Mouse (Mus musculus): ENCODE results near the gene Phlpp1. TPM values are rescaled to one million over a fixed set of nuclear protein-coding genes. Genes with fewer than 3 reads are reported as not detected.

The Phlpp1 gene
- polyA plus RNA-seq, 1 experiment = 26.8 TPM

DNA sequence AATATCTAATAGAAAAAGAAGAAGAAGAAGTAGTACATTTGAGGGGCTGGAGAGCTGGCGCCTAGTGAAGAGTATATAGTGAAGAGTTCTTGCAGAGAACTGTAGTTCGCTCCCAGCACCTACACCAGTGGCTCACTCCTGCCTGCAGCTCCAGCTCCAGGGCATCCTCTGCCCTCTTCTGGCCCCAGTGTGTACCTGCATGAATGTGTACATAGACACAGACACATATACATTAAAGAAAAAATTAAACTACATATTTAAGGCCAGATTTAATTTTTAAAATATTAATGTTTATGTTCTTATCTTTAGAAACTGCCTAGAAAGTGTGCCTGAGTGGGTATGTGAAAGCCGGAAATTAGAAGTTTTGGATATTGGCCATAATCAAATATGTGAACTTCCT lies 175.2 kb downstream of the Phlpp1 start:
- 96% methylated on average over 3 of the region's 3 CpGs for WGBS
- no peaks in the 10 kb centered on the region for H3K4me1 ChIP-seq (ENCODE audit: control insufficient read depth, insufficient read depth, low read length)
- TF ChIP-seq POLR2A (IDR thresholded peaks at IDR 0.05; ENCODE audit: borderline replicate concordance, extremely low read depth, low read depth, low read length) = no peak
- TF ChIP-seq CTCF (IDR thresholded peaks at IDR 0.05; ENCODE audit: insufficient read depth, low read length) = peak; percentile 39
- no peak for DNase-seq
- H3K4me3 ChIP-seq (replicated peaks; ENCODE audit: extremely low read depth, low read depth, low read length) = no peak overlapping the region

GRCm38 (mm10) chr1:106349116-106349515 lies 177.6 kb downstream of the Phlpp1 start:
- Histone ChIP-seq H3K4me3 (replicated peaks; ENCODE audit: extremely low read depth, low read depth, low read length) (no peak overlapping the region), H3K4me1 (ENCODE audit: control insufficient read depth, insufficient read depth, low read length) (no peaks in the 10 kb centered on the region)
- 100% methylated on average over 3 of the region's 3 CpGs for WGBS
- TF ChIP-seq CTCF (IDR thresholded peaks at IDR 0.05; ENCODE audit: insufficient read depth, low read length) (no peak), POLR2A (IDR thresholded peaks at IDR 0.05; ENCODE audit: borderline replicate concordance, extremely low read depth, low read depth, low read length) (no peak)
- DNase-seq = no peak

DNA sequence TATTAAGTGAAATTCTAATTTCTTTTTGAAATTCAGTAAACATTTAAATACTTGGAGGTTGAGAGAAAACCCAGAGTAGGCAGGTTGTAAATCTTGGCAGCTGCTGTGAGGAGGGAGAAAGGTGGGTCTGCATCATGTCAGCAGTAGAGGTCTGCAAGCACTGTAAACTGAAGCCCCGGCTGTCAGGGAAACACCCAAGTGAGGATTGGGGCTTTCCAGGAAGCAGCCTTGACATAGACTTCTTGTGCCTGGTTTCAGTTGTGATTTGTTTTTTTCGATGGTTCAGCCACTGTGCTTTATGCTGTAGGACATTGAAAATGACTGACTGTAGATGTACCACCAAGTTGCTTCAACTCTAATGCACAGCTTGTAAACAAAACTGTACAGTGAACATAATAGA lies 180.0 kb downstream of the Phlpp1 start:
- Histone ChIP-seq H3K4me1 (ENCODE audit: control insufficient read depth, insufficient read depth, low read length) (no peaks in the 10 kb centered on the region), H3K4me3 (replicated peaks; ENCODE audit: extremely low read depth, low read depth, low read length) (no peak overlapping the region)
- TF ChIP-seq POLR2A (IDR thresholded peaks at IDR 0.05; ENCODE audit: borderline replicate concordance, extremely low read depth, low read depth, low read length) = no peak
- TF ChIP-seq CTCF (IDR thresholded peaks at IDR 0.05; ENCODE audit: insufficient read depth, low read length) = no peak
- DNase-seq = no peak
- 60% methylated on average over 2 of the region's 2 CpGs for WGBS

GRCm38 (mm10) chr1:106352801-106353511 lies 181.4 kb downstream of the Phlpp1 start:
- WGBS = 79% methylated on average over 2 of the region's 2 CpGs
- DNase-seq = no peak
- Histone ChIP-seq H3K4me1 (ENCODE audit: control insufficient read depth, insufficient read depth, low read length) (no peaks in the 10 kb centered on the region), H3K4me3 (replicated peaks; ENCODE audit: extremely low read depth, low read depth, low read length) (no peak overlapping the region)
- TF ChIP-seq CTCF (IDR thresholded peaks at IDR 0.05; ENCODE audit: insufficient read depth, low read length) (no peak), POLR2A (IDR thresholded peaks at IDR 0.05; ENCODE audit: borderline replicate concordance, extremely low read depth, low read depth, low read length) (no peak)

DNA sequence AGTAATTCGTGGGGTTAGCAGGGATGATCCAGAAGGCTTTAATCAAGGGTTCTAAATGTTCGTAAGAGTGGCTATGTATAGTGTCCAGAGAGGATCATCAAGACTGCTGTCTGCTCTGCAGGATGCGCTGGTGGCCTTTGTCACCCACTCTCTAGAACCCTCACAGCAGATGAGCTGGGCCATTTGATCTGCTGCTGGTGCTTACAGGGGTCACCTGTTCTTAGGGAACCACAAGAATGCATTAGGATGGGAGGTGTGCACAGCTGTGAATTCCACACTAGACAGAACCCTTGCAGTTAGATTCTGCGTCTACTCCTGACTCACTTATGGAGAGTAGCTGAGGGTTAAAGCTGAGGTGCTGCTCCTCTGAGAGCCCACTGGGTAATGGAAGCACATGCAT lies 182.4 kb downstream of the Phlpp1 start:
- TF ChIP-seq CTCF (IDR thresholded peaks at IDR 0.05; ENCODE audit: insufficient read depth, low read length) (no peak), POLR2A (IDR thresholded peaks at IDR 0.05; ENCODE audit: borderline replicate concordance, extremely low read depth, low read depth, low read length) (no peak)

DNA sequence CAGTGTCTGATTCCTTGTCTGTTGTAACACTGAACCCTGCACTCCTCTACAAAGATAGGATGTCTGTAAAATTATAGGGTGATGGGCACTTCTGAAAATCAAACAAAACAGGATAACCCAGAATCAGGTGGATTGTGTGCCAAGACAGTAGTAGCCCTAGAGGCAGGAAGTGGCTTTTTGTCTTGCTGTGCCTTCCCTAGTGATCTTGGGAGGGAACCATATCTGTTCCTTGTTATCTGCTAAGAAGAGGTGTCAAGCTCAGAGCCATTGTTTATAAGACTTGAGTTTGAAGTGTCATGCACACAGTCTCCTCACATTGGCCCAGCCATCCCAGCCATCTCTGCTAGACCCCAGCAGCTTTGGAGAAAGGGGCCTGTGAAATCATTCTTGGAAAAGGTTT lies 187.9 kb downstream of the Phlpp1 start:
- TF ChIP-seq POLR2A (IDR thresholded peaks at IDR 0.05; ENCODE audit: borderline replicate concordance, extremely low read depth, low read depth, low read length) = no peak
- no peak for TF ChIP-seq CTCF (IDR thresholded peaks at IDR 0.05; ENCODE audit: insufficient read depth, low read length)
- no peak overlapping the region for H3K4me3 ChIP-seq (replicated peaks; ENCODE audit: extremely low read depth, low read depth, low read length)
- DNase-seq = no peak

More for the DNA sequence above, 182.4 kb downstream of the Phlpp1 start:
- Histone ChIP-seq H3K4me1 (ENCODE audit: control insufficient read depth, insufficient read depth, low read length) (no peaks in the 10 kb centered on the region), H3K4me3 (replicated peaks; ENCODE audit: extremely low read depth, low read depth, low read length) (no peak overlapping the region)
- DNase-seq = no peak
- WGBS = 90% methylated on average over 4 of the region's 4 CpGs

DNA sequence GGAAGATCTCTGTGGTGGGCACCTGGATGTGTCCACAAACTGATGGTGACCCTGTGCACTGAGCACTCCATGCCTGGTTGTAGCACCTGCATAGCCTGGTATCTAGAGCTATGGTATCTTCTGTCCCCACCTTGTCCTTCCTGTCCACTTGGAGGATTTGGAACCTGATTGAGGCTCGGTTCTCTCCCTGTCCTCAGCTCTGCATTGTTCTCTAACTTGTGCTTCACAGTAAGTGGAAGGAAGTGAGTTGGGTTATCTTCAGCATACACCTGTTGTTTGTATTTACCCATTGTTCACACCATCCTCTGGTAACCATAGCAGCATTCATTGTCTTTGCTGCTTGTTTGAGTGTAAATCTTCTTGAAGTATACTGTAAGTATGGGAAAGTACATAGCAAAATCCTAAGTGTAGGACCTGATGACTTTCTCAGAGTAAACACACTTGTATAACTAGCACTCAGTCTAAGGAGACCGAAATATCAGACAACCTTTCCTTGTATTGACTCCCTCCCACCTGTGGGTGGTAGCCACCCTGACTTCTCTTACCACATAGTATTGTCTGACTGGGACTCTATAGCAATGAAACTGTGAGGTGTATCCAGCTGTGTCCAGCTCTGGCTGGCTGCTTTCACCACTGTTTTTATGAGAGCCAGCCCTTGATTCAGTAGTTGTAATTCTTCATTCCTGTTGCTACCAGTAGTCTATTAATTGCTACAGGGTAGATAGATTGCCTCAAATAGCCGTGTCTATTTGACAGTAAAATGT lies 191.5 kb downstream of the Phlpp1 start:
- Histone ChIP-seq H3K4me1 (ENCODE audit: control insufficient read depth, insufficient read depth, low read length) (peaks cover 6% of the 10 kb centered on the region), H3K4me3 (replicated peaks; ENCODE audit: extremely low read depth, low read depth, low read length) (no peak overlapping the region)
- 60% methylated on average over 3 of the region's 3 CpGs for WGBS
- TF ChIP-seq CTCF (IDR thresholded peaks at IDR 0.05; ENCODE audit: insufficient read depth, low read length) (no peak), POLR2A (IDR thresholded peaks at IDR 0.05; ENCODE audit: borderline replicate concordance, extremely low read depth, low read depth, low read length) (no peak)
- DNase-seq = no peak

More for the DNA sequence above, 187.9 kb downstream of the Phlpp1 start:
- peaks cover 6% of the 10 kb centered on the region for H3K4me1 ChIP-seq (ENCODE audit: control insufficient read depth, insufficient read depth, low read length)

GRCm38 (mm10) chr1:106369330-106369729 lies 197.8 kb downstream of the Phlpp1 start:
- DNase-seq = no peak
- TF ChIP-seq CTCF (IDR thresholded peaks at IDR 0.05; ENCODE audit: insufficient read depth, low read length) (no peak), POLR2A (IDR thresholded peaks at IDR 0.05; ENCODE audit: borderline replicate concordance, extremely low read depth, low read depth, low read length) (no peak)
- Histone ChIP-seq H3K4me3 (replicated peaks; ENCODE audit: extremely low read depth, low read depth, low read length) (no peak overlapping the region), H3K4me1 (ENCODE audit: control insufficient read depth, insufficient read depth, low read length) (no peaks in the 10 kb centered on the region)
- WGBS = 79% methylated on average over 3 of the region's 3 CpGs

DNA sequence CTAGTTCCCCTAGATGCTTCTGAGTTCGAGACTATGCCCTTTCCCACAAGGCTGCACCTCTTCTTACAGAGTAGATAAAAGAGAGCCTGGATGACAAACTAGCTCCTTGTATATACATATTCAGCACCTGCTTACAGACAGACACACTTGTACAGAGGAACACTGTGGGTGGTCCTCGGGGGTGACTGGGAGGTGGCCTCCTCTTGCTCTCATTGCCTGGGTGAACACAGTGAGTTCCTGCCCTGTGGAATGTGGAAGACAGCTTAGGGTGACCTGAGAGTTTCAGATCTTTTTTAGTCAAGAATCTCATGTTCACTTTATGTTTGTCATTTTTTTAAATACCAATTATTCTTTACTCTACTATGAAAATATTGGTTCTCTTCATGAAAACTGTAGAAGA lies 200.9 kb downstream of the Phlpp1 start:
- Histone ChIP-seq H3K4me3 (replicated peaks; ENCODE audit: extremely low read depth, low read depth, low read length) (no peak overlapping the region), H3K4me1 (ENCODE audit: control insufficient read depth, insufficient read depth, low read length) (no peaks in the 10 kb centered on the region)
- DNase-seq = no peak
- 76% methylated on average over 2 of the region's 2 CpGs for WGBS
- TF ChIP-seq POLR2A (IDR thresholded peaks at IDR 0.05; ENCODE audit: borderline replicate concordance, extremely low read depth, low read depth, low read length) = no peak
- no peak for TF ChIP-seq CTCF (IDR thresholded peaks at IDR 0.05; ENCODE audit: insufficient read depth, low read length)

DNA sequence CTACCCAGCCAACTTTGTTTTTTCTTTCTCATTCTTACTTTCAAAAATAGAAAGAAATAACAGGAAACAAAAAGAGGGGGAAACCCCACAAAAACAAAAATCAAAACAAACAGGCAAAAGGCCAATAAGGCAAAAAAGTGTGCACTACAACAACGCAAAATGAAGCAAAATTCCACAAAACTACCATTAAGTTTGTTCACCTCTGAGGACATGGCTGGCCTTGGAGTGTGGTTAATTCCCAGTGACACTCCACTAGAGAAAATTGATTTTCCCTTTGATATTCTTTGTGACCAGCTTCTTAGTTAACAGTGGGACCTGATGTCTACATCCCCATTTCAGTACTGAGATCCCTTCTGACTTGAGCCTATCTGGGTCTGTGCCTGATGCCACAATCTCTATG lies 202.1 kb downstream of the Phlpp1 start:
- DNase-seq = no peak
- 92% methylated on average over 1 of the region's 1 CpGs for WGBS
- no peak for TF ChIP-seq POLR2A (IDR thresholded peaks at IDR 0.05; ENCODE audit: borderline replicate concordance, extremely low read depth, low read depth, low read length)
- TF ChIP-seq CTCF (IDR thresholded peaks at IDR 0.05; ENCODE audit: insufficient read depth, low read length) = no peak
- Histone ChIP-seq H3K4me3 (replicated peaks; ENCODE audit: extremely low read depth, low read depth, low read length) (no peak overlapping the region), H3K4me1 (ENCODE audit: control insufficient read depth, insufficient read depth, low read length) (no peaks in the 10 kb centered on the region)

Measured in lung, adult 2 months (tissue).